Mouse (Mus musculus): Measurements from ENCODE around the gene Cep112. TPM values are rescaled to one million over a fixed set of nuclear protein-coding genes. Genes with fewer than 3 reads are reported as not detected.

The Cep112 gene
- total and polyA plus RNA-seq, 2 experiments from 2014 or later: 10.7 to 11.2 TPM

DNA sequence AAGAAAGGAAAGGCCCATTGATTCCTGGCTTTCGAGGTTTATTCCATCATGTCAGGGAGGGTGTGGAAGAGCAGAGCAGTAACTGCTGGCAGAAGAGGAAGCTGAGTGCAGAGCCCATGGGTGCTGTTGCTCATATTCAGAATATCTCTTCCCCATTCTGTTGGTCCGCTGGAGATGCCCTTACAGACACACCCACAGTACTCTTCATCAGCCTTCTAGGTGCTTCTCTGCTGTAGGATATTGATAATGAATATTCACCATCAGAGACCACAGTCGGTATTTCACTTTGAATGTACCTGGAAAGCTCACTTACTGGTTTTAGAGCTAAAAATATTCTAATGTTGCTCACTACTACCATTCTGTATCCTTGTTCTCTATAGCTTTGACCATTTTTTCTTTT lies 109.0 kb downstream of the Cep112 start:
- H3K4me1 ChIP-seq (ENCODE audit: insufficient read depth, low read length): no peaks in the 10 kb centered on the region
- no peak overlapping the region for H3K27ac ChIP-seq
- WGBS: 94% methylated on average over 3 of the region's 3 CpGs
- H3K4me2 ChIP-seq (ENCODE audit: low read depth, low read length): no peak overlapping the region
- no peak overlapping the region for H3K9ac ChIP-seq (replicated peaks; ENCODE audit: low read length)
- DNase-seq (ENCODE audit: low spot score): no peak
- H3K27me3 ChIP-seq (ENCODE audit: insufficient read depth, low read length): no peaks in the 10 kb centered on the region
- H3K36me3 ChIP-seq (ENCODE audit: insufficient read depth, low read length): no peaks in the 10 kb centered on the region
- no peak for TF ChIP-seq CTCF (IDR thresholded peaks at IDR 0.05; ENCODE audit: low read depth)
- no peaks in the 10 kb centered on the region for H3K9me3 ChIP-seq (ENCODE audit: low read length)
- no peak overlapping the region for H3K4me3 ChIP-seq (ENCODE audit: low read length)
- no peak for ATAC-seq

DNA sequence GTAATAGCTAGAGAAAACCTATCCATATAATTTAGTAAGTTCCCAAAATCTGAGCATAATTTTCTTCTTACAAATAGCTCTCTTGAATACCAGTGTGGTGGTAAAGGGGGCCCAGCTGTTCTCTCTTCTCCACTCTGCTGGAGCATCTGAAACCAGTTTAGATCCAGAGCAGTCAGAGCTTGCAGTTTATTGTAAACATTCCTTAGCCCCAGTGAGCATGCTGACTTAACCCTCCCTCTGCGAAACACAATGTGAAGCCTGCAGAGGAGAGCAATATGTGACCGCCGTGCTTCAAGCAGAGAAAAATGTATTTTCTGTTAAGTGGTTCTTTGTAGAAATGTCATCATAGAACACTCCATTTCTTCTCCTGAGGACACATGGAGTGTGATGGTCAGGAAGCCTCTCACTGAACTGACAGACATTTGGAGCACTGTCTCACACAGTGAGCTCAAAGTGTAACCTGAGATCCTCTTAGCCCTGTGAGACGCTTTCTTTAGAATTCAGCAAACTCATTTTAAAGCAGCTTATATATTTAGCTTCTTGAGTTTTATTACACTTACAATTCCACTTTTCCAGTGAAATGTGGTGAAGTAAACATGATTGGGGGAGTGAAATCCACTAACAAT lies 128.1 kb downstream of the Cep112 start:
- H3K4me3 ChIP-seq (ENCODE audit: low read length): no peak overlapping the region
- ATAC-seq: no peak
- no peaks in the 10 kb centered on the region for H3K9me3 ChIP-seq (ENCODE audit: low read length)
- H3K36me3 ChIP-seq (ENCODE audit: insufficient read depth, low read length): no peaks in the 10 kb centered on the region
- no peaks in the 10 kb centered on the region for H3K4me1 ChIP-seq (ENCODE audit: insufficient read depth, low read length)
- TF ChIP-seq CTCF (IDR thresholded peaks at IDR 0.05; ENCODE audit: low read depth): no peak
- no peak overlapping the region for H3K27ac ChIP-seq
- WGBS: 26% methylated on average over 4 of the region's 4 CpGs
- DNase-seq (ENCODE audit: low spot score): no peak
- no peaks in the 10 kb centered on the region for H3K27me3 ChIP-seq (ENCODE audit: insufficient read depth, low read length)
- no peak overlapping the region for H3K4me2 ChIP-seq (ENCODE audit: low read depth, low read length)
- H3K9ac ChIP-seq (replicated peaks; ENCODE audit: low read length): no peak overlapping the region

DNA sequence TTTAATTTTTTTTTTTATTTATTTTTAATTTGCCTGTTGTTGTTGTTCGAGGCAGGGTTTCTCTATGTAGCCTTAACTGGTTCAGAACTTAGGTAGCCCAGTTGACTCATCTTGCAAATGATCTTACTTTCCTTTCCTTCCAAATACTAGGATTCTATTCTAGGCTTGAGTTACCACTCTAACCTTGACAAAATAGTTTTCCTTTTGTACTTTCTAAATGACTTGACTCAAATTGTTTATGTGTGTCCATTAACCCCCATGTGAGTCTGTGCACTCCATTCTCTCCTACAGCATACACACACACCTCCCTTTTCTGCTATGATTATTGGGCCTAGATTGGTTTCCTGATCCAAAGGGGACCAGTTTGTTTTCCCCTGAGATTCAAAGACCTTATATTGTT lies 128.9 kb downstream of the Cep112 start:
- 97% methylated on average over 1 of the region's 1 CpGs for WGBS

DNA sequence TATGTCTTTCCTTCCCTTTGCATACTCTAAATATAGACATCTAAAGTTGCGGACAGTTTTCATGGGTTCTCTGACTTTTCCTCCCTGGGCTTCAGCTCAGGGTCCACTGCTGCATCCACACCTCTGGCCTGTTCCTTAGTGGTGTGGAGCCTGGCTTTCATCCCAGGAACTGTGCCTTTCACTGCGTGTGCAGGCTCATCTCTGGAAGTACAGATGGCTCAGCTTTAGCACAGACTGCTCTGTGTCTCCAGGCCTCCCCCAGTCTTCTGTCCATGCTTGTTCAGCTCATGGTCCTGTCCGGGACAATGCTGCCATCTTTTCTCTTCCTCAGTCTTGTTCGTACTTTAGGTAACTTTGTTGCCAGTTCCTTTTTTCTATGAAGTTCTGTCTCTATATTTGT lies 133.6 kb downstream of the Cep112 start:
- 54% methylated on average over 4 of the region's 4 CpGs for WGBS
- Histone ChIP-seq H3K27me3 (ENCODE audit: insufficient read depth, low read length) (no peaks in the 10 kb centered on the region), H3K9me3 (ENCODE audit: low read length) (no peaks in the 10 kb centered on the region), H3K4me2 (ENCODE audit: low read depth, low read length) (no peak overlapping the region), H3K4me3 (ENCODE audit: low read length) (no peak overlapping the region), H3K27ac (no peak overlapping the region), H3K9ac (replicated peaks; ENCODE audit: low read length) (no peak overlapping the region), H3K36me3 (ENCODE audit: insufficient read depth, low read length) (no peaks in the 10 kb centered on the region), H3K4me1 (ENCODE audit: insufficient read depth, low read length) (no peaks in the 10 kb centered on the region)
- DNase-seq (ENCODE audit: low spot score) (peak; percentile 48), ATAC-seq (no peak)
- no peak for TF ChIP-seq CTCF (IDR thresholded peaks at IDR 0.05; ENCODE audit: low read depth)

More for the DNA sequence above, 128.9 kb downstream of the Cep112 start:
- no peak overlapping the region for H3K27ac ChIP-seq
- no peak overlapping the region for H3K4me2 ChIP-seq (ENCODE audit: low read depth, low read length)
- no peaks in the 10 kb centered on the region for H3K36me3 ChIP-seq (ENCODE audit: insufficient read depth, low read length)
- TF ChIP-seq CTCF (IDR thresholded peaks at IDR 0.05; ENCODE audit: low read depth): no peak
- ATAC-seq (no peak), DNase-seq (ENCODE audit: low spot score) (no peak)
- H3K4me3 ChIP-seq (ENCODE audit: low read length): no peak overlapping the region
- H3K27me3 ChIP-seq (ENCODE audit: insufficient read depth, low read length): no peaks in the 10 kb centered on the region
- no peaks in the 10 kb centered on the region for H3K4me1 ChIP-seq (ENCODE audit: insufficient read depth, low read length)
- H3K9me3 ChIP-seq (ENCODE audit: low read length): no peaks in the 10 kb centered on the region
- H3K9ac ChIP-seq (replicated peaks; ENCODE audit: low read length): no peak overlapping the region

DNA sequence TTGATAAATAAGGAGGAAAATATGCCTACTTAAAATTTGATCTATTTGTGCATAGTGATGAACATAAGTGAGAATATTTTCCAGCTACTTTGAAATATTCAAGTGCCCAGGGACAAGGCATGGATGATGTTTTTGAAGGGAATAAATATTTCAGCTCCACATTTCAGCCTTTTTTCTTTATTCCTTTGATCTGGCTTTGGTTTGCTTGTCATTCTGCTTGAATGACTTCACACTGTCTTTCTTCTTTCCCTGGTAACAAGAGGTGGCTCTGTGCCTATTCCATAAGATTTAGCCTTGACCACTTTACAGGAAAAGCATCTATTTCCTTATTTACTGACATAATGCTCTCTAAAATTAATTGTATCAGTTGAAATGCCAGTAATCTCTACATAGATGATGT lies 134.5 kb downstream of the Cep112 start:
- DNase-seq (ENCODE audit: low spot score) (no peak), ATAC-seq (no peak)
- no peaks in the 10 kb centered on the region for H3K9me3 ChIP-seq (ENCODE audit: low read length)
- H3K36me3 ChIP-seq (ENCODE audit: insufficient read depth, low read length): no peaks in the 10 kb centered on the region
- no peak overlapping the region for H3K9ac ChIP-seq (replicated peaks; ENCODE audit: low read length)
- H3K4me2 ChIP-seq (ENCODE audit: low read depth, low read length): no peak overlapping the region
- TF ChIP-seq CTCF (IDR thresholded peaks at IDR 0.05; ENCODE audit: low read depth): no peak
- H3K27ac ChIP-seq: no peak overlapping the region
- H3K27me3 ChIP-seq (ENCODE audit: insufficient read depth, low read length): no peaks in the 10 kb centered on the region
- no peak overlapping the region for H3K4me3 ChIP-seq (ENCODE audit: low read length)
- no peaks in the 10 kb centered on the region for H3K4me1 ChIP-seq (ENCODE audit: insufficient read depth, low read length)

- peak; percentile 12 for DNase-seq (ENCODE audit: low spot score)
- 30% methylated on average over 5 of the region's 5 CpGs for WGBS
- Histone ChIP-seq H3K9ac (replicated peaks; ENCODE audit: low read length) (no peak overlapping the region), H3K27ac (no peak overlapping the region), H3K4me1 (ENCODE audit: insufficient read depth, low read length) (no peaks in the 10 kb centered on the region), H3K4me3 (ENCODE audit: low read length) (no peak overlapping the region), H3K27me3 (ENCODE audit: insufficient read depth, low read length) (no peaks in the 10 kb centered on the region), H3K9me3 (ENCODE audit: low read length) (no peaks in the 10 kb centered on the region), H3K36me3 (ENCODE audit: insufficient read depth, low read length) (no peaks in the 10 kb centered on the region), H3K4me2 (ENCODE audit: low read depth, low read length) (no peak overlapping the region)
- ATAC-seq: no peak
- no peak for TF ChIP-seq CTCF (IDR thresholded peaks at IDR 0.05; ENCODE audit: low read depth)
Measured at GRCm38 (mm10) chr11:108562076-108562475, 137.1 kb downstream of the Cep112 start.

DNA sequence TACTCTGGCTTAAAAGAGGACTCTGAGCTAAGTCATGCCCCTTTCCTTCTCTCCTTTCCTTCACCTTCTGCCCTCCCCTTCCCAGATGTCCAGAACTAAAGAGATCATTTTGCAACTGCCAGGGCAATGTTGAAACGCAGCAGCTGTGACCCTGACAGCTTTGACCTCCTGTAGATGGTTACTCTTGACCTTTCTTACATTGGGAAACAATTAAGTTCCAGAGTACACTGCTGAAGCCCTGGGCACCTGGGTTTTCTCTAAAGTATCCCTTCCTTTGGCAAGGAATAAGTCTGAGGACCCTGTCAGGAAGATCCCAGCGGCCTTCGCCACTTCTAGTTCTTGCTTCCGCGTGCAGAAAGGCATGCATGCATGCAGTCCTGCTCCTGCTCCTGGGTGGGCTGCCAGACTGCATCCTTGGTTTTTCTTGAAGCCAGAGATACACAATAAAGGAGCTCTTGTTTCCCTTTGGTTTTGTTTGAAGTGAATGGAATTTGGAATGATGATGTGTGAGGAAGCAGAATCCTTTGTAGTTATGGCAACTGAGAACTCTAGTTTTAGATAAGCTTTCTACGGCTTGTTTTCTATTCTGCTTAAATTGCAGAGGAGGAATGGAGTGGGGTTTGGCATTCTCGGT lies 161.7 kb downstream of the Cep112 start:
- no peaks in the 10 kb centered on the region for H3K9me3 ChIP-seq (ENCODE audit: low read length)
- ATAC-seq (no peak), DNase-seq (ENCODE audit: low spot score) (no peak)
- no peak overlapping the region for H3K4me2 ChIP-seq (ENCODE audit: low read depth, low read length)
- no peaks in the 10 kb centered on the region for H3K4me1 ChIP-seq (ENCODE audit: insufficient read depth, low read length)
- TF ChIP-seq CTCF (IDR thresholded peaks at IDR 0.05; ENCODE audit: low read depth): no peak
- H3K27me3 ChIP-seq (ENCODE audit: insufficient read depth, low read length): no peaks in the 10 kb centered on the region
- no peak overlapping the region for H3K27ac ChIP-seq
- WGBS: 41% methylated on average over 7 of the region's 7 CpGs
- no peaks in the 10 kb centered on the region for H3K36me3 ChIP-seq (ENCODE audit: insufficient read depth, low read length)
- H3K4me3 ChIP-seq (ENCODE audit: low read length): no peak overlapping the region
- no peak overlapping the region for H3K9ac ChIP-seq (replicated peaks; ENCODE audit: low read length)

Measured in hindbrain, postnatal 0 days (tissue).